Mouse (Mus musculus): Measurements from ENCODE around the gene Cdc42ep3.

DNA sequence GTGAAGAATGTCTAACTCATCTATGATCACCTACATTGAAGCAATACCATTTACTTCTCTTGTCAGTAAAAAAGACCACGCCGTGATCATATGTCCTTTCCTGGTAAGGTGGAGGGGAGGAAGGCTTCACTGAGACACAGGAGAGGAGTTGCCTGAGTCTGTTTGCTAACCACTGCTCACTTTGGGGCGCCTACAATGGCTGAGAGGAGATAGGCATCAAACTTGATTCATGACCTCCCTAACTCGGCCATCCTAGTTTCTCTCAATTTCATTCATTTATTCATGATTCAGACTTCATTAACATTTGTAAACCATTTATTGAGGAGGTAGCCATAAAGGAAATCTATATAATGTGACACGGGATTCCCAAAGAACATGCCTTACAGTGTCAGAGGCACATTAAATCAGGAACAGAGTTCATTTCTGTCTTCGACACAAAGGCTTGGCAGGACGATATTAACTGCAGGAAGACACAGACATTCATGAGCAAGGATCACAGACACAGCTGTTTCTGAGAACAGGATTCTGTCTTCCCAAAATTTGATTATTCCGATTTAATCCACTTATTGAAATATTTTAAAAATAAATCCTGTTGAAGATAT is 32.7 kb upstream of the Cdc42ep3 start:
- TF ChIP-seq CTCF (IDR thresholded peaks at IDR 0.05; ENCODE audit: borderline replicate concordance, insufficient read depth, low read length) (no peak), POLR2A (IDR thresholded peaks at IDR 0.05; ENCODE audit: low read depth, low read length) (no peak)
